Mouse (Mus musculus) kidney, adult 2 months (tissue): Measurements from ENCODE around the gene Arf3.

ENCODE experiments used
- CTCF ChIP-seq: fragments of 200-500 bp; conservative IDR thresholded peaks from 2 replicates; pipeline ENCODE4 v1.5.1; 2011; ENCODE audit warnings: low read depth, mild to moderate bottlenecking, control low read depth, low read length, moderate library complexity, mixed read lengths; ENCODE audit not compliant: insufficient read depth, insufficient read length
- POLR2A ChIP-seq: fragments of 200-500 bp; IDR thresholded peaks from one replicate; pipeline ENCODE4 v1.6.1; 2011; ENCODE audit warnings: low read depth, low read length, control low read depth

DNA sequence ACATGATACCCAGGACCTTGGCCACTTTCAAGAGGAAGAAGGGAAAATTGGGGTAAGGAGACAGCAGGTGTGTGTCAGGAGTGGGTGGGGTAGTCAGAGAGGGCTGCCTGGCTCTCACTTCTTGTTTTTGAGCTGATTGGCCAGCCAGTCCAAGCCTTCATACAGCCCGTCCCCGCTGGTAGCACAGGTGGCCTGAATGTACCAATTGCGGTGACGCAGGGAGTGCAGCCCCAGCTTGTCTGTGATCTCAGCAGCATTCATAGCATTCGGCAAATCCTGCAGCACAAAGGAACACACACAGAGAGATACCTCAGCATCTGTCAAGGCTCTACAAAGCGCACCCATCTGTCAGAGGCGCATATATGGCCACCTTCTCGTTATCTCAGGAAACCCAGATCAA is 22.8 kb downstream of the Arf3 start:
- TF ChIP-seq CTCF (no peak), POLR2A (no peak)
